Mouse (Mus musculus) intestine, embryonic 16.5 days (tissue): ENCODE data around the gene Cfdp1. TPM values are rescaled to one million over a fixed set of nuclear protein-coding genes. Genes with fewer than 3 reads are reported as not detected.
A peak's percentile ranks its signal among the peaks of the same experiment; 100 is the strongest.

Experiments
- ATAC-seq: fragments of 200-750 bp; cut with Nextera tagmentation; 2 replicates; pipeline ENCODE4 v1.8.0; 2017; ENCODE audit warnings: moderate TSS enrichment, moderate library complexity
- H3K27ac ChIP-seq: fragments of 300-500 bp; sonication (generic); 2 replicates; pipeline ENCODE4 v1.5.1; 2014; ENCODE audit warnings: mild to moderate bottlenecking, low read length
- H3K27me3 ChIP-seq: fragments of 300-500 bp; sonication (generic); replicated peaks from 2 replicates; pipeline ENCODE4 v1.6.1; 2014; ENCODE audit warnings: low read length, control low read depth, mixed read lengths; ENCODE audit not compliant: control insufficient read depth, insufficient read depth
- H3K36me3 ChIP-seq: fragments of 300-500 bp; sonication (generic); 2 replicates; pipeline ENCODE4 v1.6.1; 2014; ENCODE audit warnings: low read length, control low read depth; ENCODE audit not compliant: control insufficient read depth, insufficient read depth
- H3K4me1 ChIP-seq: fragments of 300-500 bp; sonication (generic); 2 replicates; pipeline ENCODE4 v1.6.1; 2014; ENCODE audit warnings: low read length, control low read depth, mixed read lengths; ENCODE audit not compliant: control insufficient read depth, insufficient read depth
- H3K4me2 ChIP-seq: fragments of 300-500 bp; sonication (generic); 2 replicates; pipeline ENCODE4 v1.6.1; 2014; ENCODE audit warnings: low read depth, low read length, control low read depth
- H3K4me3 ChIP-seq: fragments of 300-500 bp; sonication (generic); 2 replicates; pipeline ENCODE4 v1.5.1; 2014; ENCODE audit warnings: mild to moderate bottlenecking, low read length
- H3K9ac ChIP-seq: fragments of 300-500 bp; sonication (generic); 2 replicates; pipeline ENCODE4 v1.6.1; 2014; ENCODE audit warnings: low read depth, low read length
- H3K9me3 ChIP-seq: fragments of 300-500 bp; sonication (generic); 2 replicates; pipeline ENCODE4 v1.6.1; 2016; ENCODE audit warnings: low read length, control low read depth; ENCODE audit not compliant: control insufficient read depth
- WGBS: fragments of 180-500 bp; shearing (Covaris S2); extraction: QIAGEN DNeasy Blood & Tissue Kit; methylation state at CpG from one replicate; pipeline ENCODE4 v1.1.7; 2014; 5-methylcytosine and 5-hydroxymethylcytosine counted together
- polyA plus RNA-seq: library from polyadenylated mRNA; unstranded; fragments of >200 nt; fragmentation: Nextera tagmentation; extraction: Ambion mirVana; gene quantifications from 2 replicates; pipeline ENCODE4 v1.2.1, GENCODE M21; 2015

Gene Cfdp1
- polyA plus RNA-seq, 1 experiment from 2014 or later: 179 TPM

GRCm38 (mm10) chr8:111727553-111727952 lies 126.5 kb downstream of the Cfdp1 start:
- no peak for ATAC-seq
- H3K9me3 ChIP-seq: no peaks in the 10 kb centered on the region
- 0 out of 2 replicates have a peak overlapping the region, but pooled peaks have one; percentile 29 for H3K27ac ChIP-seq
- no peak overlapping the region for H3K9ac ChIP-seq
- no peak overlapping the region for H3K4me2 ChIP-seq
- no peaks in the 10 kb centered on the region for H3K27me3 ChIP-seq
- 49% methylated on average over 4 of the region's 4 CpGs for WGBS
- peaks cover 67% of the 10 kb centered on the region for H3K4me1 ChIP-seq
- H3K4me3 ChIP-seq: no peak overlapping the region
- H3K36me3 ChIP-seq: no peaks in the 10 kb centered on the region

GRCm38 (mm10) chr8:111726102-111726900 lies 127.8 kb downstream of the Cfdp1 start:
- Histone ChIP-seq H3K9ac (peak overlapping the region; percentile 38), H3K4me2 (peak overlapping the region; percentile 28), H3K36me3 (no peaks in the 10 kb centered on the region), H3K27ac (peak overlapping the region; percentile 81), H3K27me3 (no peaks in the 10 kb centered on the region), H3K9me3 (no peaks in the 10 kb centered on the region), H3K4me1 (peaks cover 62% of the 10 kb centered on the region), H3K4me3 (no peak overlapping the region)
- WGBS: 43% methylated on average over 7 of the region's 7 CpGs
- peak; percentile 52 for ATAC-seq

DNA sequence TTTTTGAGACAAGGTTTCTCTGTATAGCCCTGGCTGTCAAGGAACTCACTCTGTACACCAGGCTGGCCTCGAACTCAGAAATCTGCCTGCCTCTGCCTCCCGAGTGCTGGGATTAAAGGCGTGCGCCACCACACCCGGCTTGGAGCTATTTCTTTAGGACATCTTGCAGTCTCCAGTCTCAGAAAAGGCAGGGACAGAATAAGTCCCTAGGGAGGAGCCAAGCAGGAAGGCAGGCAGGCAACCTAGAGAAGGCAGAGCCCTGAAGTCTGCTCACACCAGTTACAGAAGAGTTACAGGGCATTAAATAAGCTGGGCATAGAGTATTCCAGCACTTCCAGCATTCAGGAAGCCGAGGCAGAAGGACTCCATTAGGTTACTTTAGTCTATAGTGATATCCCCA lies 128.8 kb downstream of the Cfdp1 start:
- Histone ChIP-seq H3K4me1 (peaks cover 56% of the 10 kb centered on the region), H3K9ac (0 out of 2 replicates have a peak overlapping the region, but pooled peaks have one; percentile 8), H3K9me3 (no peaks in the 10 kb centered on the region), H3K4me2 (no peak overlapping the region), H3K27me3 (no peaks in the 10 kb centered on the region), H3K36me3 (peaks cover 6% of the 10 kb centered on the region), H3K27ac (no peak overlapping the region), H3K4me3 (no peak overlapping the region)
- no peak for ATAC-seq
- WGBS: 89% methylated on average over 6 of the region's 6 CpGs

DNA sequence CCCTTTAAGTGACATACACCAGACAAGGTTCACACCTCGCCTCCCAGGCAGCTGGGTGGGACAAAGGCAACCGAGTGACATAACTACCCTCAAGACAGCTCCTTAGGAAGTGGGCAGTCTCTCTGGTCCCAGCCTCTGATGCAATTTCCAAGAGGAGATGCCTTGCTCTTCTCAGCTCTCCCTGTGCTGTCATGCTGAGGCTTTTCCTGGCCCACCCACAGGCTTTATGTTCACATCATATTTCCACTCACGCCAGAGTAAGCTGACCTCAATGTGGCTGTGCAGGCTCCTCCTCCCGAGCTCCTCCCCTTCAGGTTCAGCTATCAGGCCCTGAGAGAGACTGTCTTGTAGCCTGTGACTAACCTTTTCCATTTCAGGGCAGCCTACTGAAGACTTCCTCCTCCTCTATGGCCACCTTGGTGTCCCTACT lies 134.0 kb downstream of the Cfdp1 start:
- peak overlapping the region; percentile 39; the same call in 1 of the 2 replicates for H3K27ac ChIP-seq
- H3K4me3 ChIP-seq: no peak overlapping the region
- 53% methylated on average over 4 of the region's 4 CpGs for WGBS

DNA sequence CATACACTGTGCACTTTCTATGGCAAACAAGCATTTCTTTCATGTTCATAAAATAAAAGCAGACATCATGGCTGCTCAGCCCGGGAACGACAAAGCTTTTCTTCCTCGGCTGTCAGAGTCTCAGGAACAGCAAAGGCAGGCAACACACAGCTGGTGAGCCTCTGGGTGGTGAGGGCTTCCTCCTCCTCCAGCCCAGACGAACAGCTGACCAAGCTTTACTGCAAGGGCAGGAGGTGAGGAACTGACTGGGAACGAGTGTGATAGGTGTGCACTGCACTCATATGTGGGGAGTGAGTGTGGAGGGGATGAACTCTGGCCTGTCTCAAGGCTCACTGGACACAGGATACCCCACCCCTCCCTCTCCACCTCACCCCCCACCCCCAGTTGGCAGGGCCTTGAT lies 135.2 kb downstream of the Cfdp1 start:
- no peak for ATAC-seq
- peaks cover 42% of the 10 kb centered on the region for H3K4me1 ChIP-seq
- H3K4me3 ChIP-seq: no peak overlapping the region
- peak overlapping the region; percentile 34 for H3K27ac ChIP-seq
- WGBS: 43% methylated on average over 5 of the region's 5 CpGs
- no peak overlapping the region for H3K4me2 ChIP-seq
- no peak overlapping the region for H3K9ac ChIP-seq
- peaks cover 19% of the 10 kb centered on the region for H3K36me3 ChIP-seq
- H3K9me3 ChIP-seq: no peaks in the 10 kb centered on the region
- no peaks in the 10 kb centered on the region for H3K27me3 ChIP-seq

More for the DNA sequence above, 134.0 kb downstream of the Cfdp1 start:
- Histone ChIP-seq H3K9me3 (no peaks in the 10 kb centered on the region), H3K4me1 (peaks cover 46% of the 10 kb centered on the region), H3K4me2 (no peak overlapping the region), H3K27me3 (no peaks in the 10 kb centered on the region), H3K9ac (no peak overlapping the region), H3K36me3 (peaks cover 12% of the 10 kb centered on the region)
- ATAC-seq: no peak

Other genes starting within 250 kb of the Cfdp1 start
- 2.7 and 3.5 TPM in 2 replicates for gene Ldhd, start 223.9 kb downstream of the Cfdp1 start, polyA plus RNA-seq
- 12.6 and 16.0 TPM in 2 replicates for gene Zfp1, start 210.9 kb downstream of the Cfdp1 start, polyA plus RNA-seq
- gene Ctrb1, start 163.3 kb downstream of the Cfdp1 start, polyA plus RNA-seq: 1,904 and 2,500 TPM in 2 replicates
- 44.6 and 48.5 TPM in 2 replicates for gene Bcar1, start 110.5 kb downstream of the Cfdp1 start, polyA plus RNA-seq
- gene Tmem170, start 22.5 kb upstream of the Cfdp1 start, polyA plus RNA-seq: 14.9 and 15.7 TPM in 2 replicates
- gene Chst5, start 56.2 kb upstream of the Cfdp1 start, polyA plus RNA-seq: 0.97 and 1.4 TPM in 2 replicates
- gene Tmem231, start 79.6 kb upstream of the Cfdp1 start, polyA plus RNA-seq: 8.6 and 8.9 TPM in 2 replicates
- gene Gabarapl2, start 86.4 kb upstream of the Cfdp1 start, polyA plus RNA-seq: 208 and 212 TPM in 2 replicates
- gene Adat1, start 138.0 kb upstream of the Cfdp1 start, polyA plus RNA-seq: 6.7 and 7.6 TPM in 2 replicates
- gene Kars, start 157.0 kb upstream of the Cfdp1 start, polyA plus RNA-seq: 157 and 169 TPM in 2 replicates
- gene Terf2ip, start 157.1 kb upstream of the Cfdp1 start, polyA plus RNA-seq: 18.4 and 20.0 TPM in 2 replicates
- gene Gm6793, start 160.7 kb upstream of the Cfdp1 start, polyA plus RNA-seq: 0.31 and 0.54 TPM in 2 replicates